Mouse (Mus musculus) frontal cortex, adult (tissue): ENCODE measurements around the gene Crebbp.
"Not testable (repeated sequence)": the region's sequence is repeated elsewhere in the genome, so short reads cannot be mapped to it uniquely, and the experiment has no call there.

Source experiments
- ATAC-seq: cut with Nextera tagmentation; 2 replicates; pipeline ENCODE4 v1.9.2; 2017; ENCODE audit warnings: mild to moderate bottlenecking, moderate library complexity, mixed read lengths; ENCODE audit not compliant: low TSS enrichment

Crebbp gene

GRCm38 (mm10) chr16:4160246-4160897, 53.4 kb downstream of the Crebbp start:
- ATAC-seq: peak; percentile 55; the same call in 1 of the 2 replicates

- ATAC-seq: no peak
Observed at GRCm38 (mm10) chr16:4153121-4153520, 60.7 kb downstream of the Crebbp start.

GRCm38 (mm10) chr16:4138541-4138940, 75.3 kb downstream of the Crebbp start:
- no peak; the same call in 1 of the 2 replicates for ATAC-seq

GRCm38 (mm10) chr16:4133754-4134153, 80.0 kb downstream of the Crebbp start:
- ATAC-seq: no peak

- no peak for ATAC-seq
Observed at GRCm38 (mm10) chr16:4128894-4129293, 84.9 kb downstream of the Crebbp start.

GRCm38 (mm10) chr16:4117072-4117471, 96.7 kb downstream of the Crebbp start:
- no peak for ATAC-seq

GRCm38 (mm10) chr16:4100374-4100773, 113.4 kb downstream of the Crebbp start:
- no peak for ATAC-seq

GRCm38 (mm10) chr16:4097521-4097920, 116.3 kb downstream of the Crebbp start:
- ATAC-seq: no peak

- no peak for ATAC-seq
Observed at GRCm38 (mm10) chr16:4096898-4097297, 116.9 kb downstream of the Crebbp start.

- peak; percentile 52 for ATAC-seq
Observed at GRCm38 (mm10) chr16:4096141-4096540, 117.7 kb downstream of the Crebbp start.

- no peak for ATAC-seq
Observed at GRCm38 (mm10) chr16:4087214-4087913, 126.4 kb downstream of the Crebbp start.

GRCm38 (mm10) chr16:4085851-4086387, 127.9 kb downstream of the Crebbp start:
- ATAC-seq: no peak

- ATAC-seq: no peak
Observed at GRCm38 (mm10) chr16:4085051-4085450, 128.7 kb downstream of the Crebbp start.

GRCm38 (mm10) chr16:4080419-4080818, 133.4 kb downstream of the Crebbp start:
- ATAC-seq: not testable (repeated sequence)

- no peak for ATAC-seq
Observed at GRCm38 (mm10) chr16:4079656-4080055, 134.1 kb downstream of the Crebbp start.

- not testable (repeated sequence) for ATAC-seq
Observed at GRCm38 (mm10) chr16:4078302-4078701, 135.5 kb downstream of the Crebbp start.

- ATAC-seq: peak; percentile 93
Observed at GRCm38 (mm10) chr16:4077384-4078061, 136.3 kb downstream of the Crebbp start, which contains the start of gene Trap1. Gene Trap1 (minus strand): TSS chr16:4077827.

GRCm38 (mm10) chr16:4074836-4075235, 139.0 kb downstream of the Crebbp start:
- no peak for ATAC-seq

- no peak for ATAC-seq
Observed at GRCm38 (mm10) chr16:4074297-4074696, 139.5 kb downstream of the Crebbp start.

- ATAC-seq: peak; percentile 38; the same call in 1 of the 2 replicates
Observed at GRCm38 (mm10) chr16:4068588-4068987, 145.2 kb downstream of the Crebbp start.

GRCm38 (mm10) chr16:4064945-4065344, 148.9 kb downstream of the Crebbp start:
- no peak for ATAC-seq

GRCm38 (mm10) chr16:4053811-4054210, 160.0 kb downstream of the Crebbp start:
- ATAC-seq: no peak
